Mouse (Mus musculus) E14TG2a.4 (cell line): ENCODE results near the gene Aup1.

Source experiments
- CTCF ChIP-seq: conservative IDR thresholded peaks from 2 replicates; pipeline ENCODE4 v1.5.1; 2014; ENCODE audit warnings: low read length
- POU5F1 ChIP-seq: IDR thresholded peaks from 2 replicates; pipeline ENCODE4 v1.6.1; 2014; ENCODE audit warnings: low read length, borderline replicate concordance

DNA sequence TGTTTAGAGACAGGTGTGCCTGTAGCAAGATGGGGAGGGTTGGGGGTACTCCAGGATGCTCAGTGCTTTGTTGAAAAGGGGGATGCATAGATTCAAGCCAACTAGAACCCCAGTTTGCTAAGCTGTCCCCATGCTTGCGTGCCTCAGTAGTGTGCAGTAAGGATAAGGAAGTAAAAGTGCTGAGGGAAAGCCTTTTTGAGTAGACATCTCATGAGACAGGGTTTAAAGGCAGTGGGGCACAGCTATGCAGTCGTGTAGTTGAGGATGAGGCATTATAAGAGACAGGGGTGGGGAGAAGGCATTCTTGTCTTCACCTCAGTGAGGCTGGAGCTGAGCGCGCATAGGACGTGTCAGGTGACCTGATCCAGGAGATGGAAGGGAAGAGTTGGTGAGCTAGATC, 13.7 kb upstream of the Aup1 start:
- TF ChIP-seq CTCF (no peak), POU5F1 (no peak)
